Mouse (Mus musculus) liver, adult 2 months (tissue): ENCODE data around the gene Dok3. TPM values are rescaled to one million over a fixed set of nuclear protein-coding genes. Genes with fewer than 3 reads are reported as not detected.

Source experiments
- DNase-seq: peaks from one replicate; pipeline ENCODE4 v3.0.0-alpha.2; 2011; ENCODE audit warnings: low read depth, low spot score; ENCODE audit errors: extremely low read depth
- H3K27ac ChIP-seq: fragments of 200-500 bp; replicated peaks from 2 replicates; pipeline ENCODE4 v1.5.1; 2012; ENCODE audit warnings: low read depth, mild to moderate bottlenecking, control low read depth, inconsistent platforms, low read length; ENCODE audit not compliant: insufficient read depth
- H3K27me3 ChIP-seq: fragments of 200-500 bp; 2 replicates; pipeline ENCODE4 v1.6.1; 2012; ENCODE audit warnings: mild to moderate bottlenecking, moderate library complexity, low read length, inconsistent platforms; ENCODE audit not compliant: control insufficient read depth, insufficient read depth
- H3K36me3 ChIP-seq: fragments of 200-500 bp; 2 replicates; pipeline ENCODE4 v1.6.1; 2012; ENCODE audit warnings: low read length, inconsistent platforms; ENCODE audit not compliant: control insufficient read depth, insufficient read depth
- H3K4me1 ChIP-seq: fragments of 200-500 bp; 2 replicates; pipeline ENCODE4 v1.6.1; 2011; ENCODE audit warnings: low read length; ENCODE audit not compliant: control insufficient read depth, insufficient read depth
- H3K4me3 ChIP-seq: fragments of 200-500 bp; 2 replicates; pipeline ENCODE4 v1.5.1; 2011; ENCODE audit warnings: low read depth, mild to moderate bottlenecking, control low read depth, low read length, moderate library complexity; ENCODE audit not compliant: insufficient read depth
- H3K79me2 ChIP-seq: fragments of 200-500 bp; 2 replicates; pipeline ENCODE4 v1.6.1; 2012; ENCODE audit warnings: inconsistent platforms, mild to moderate bottlenecking, low read length, moderate library complexity; ENCODE audit not compliant: control insufficient read depth, insufficient read depth
- H3K9ac ChIP-seq: fragments of 200-500 bp; 2 replicates; pipeline ENCODE4 v1.6.1; 2012; ENCODE audit warnings: low read depth, mild to moderate bottlenecking, control low read depth, inconsistent platforms, low read length
- CTCF ChIP-seq: fragments of 200-500 bp; IDR thresholded peaks from 2 replicates; pipeline ENCODE4 v1.5.1; 2011; ENCODE audit warnings: low read depth, low read length, control low read depth
- POLR2A ChIP-seq: fragments of 200-500 bp; IDR thresholded peaks from 2 replicates; pipeline ENCODE4 v1.6.1; 2011; ENCODE audit warnings: low read length, control low read depth; ENCODE audit not compliant: insufficient read depth; ENCODE audit errors: extremely low read depth
- WGBS: fragments of 180-500 bp; shearing (Covaris S2); methylation state at CpG from one replicate; pipeline ENCODE4 v1.1.7; 2018; 5-methylcytosine and 5-hydroxymethylcytosine counted together
- polyA plus RNA-seq: library from polyadenylated mRNA; depleted of rRNA; stranded (reverse); fragments of >200 nt; gene quantifications from 2 replicates; pipeline ENCODE4 v1.2.3, GENCODE M21; 2012
- total RNA-seq: library from RNA; depleted of rRNA; stranded (reverse); fragments of >200 nt; gene quantifications from 2 replicates; pipeline ENCODE4 v1.2.3, GENCODE M21; 2014

The Dok3 gene
- total and polyA plus RNA-seq, 2 experiments: 0.46 to 5.2 TPM

DNA sequence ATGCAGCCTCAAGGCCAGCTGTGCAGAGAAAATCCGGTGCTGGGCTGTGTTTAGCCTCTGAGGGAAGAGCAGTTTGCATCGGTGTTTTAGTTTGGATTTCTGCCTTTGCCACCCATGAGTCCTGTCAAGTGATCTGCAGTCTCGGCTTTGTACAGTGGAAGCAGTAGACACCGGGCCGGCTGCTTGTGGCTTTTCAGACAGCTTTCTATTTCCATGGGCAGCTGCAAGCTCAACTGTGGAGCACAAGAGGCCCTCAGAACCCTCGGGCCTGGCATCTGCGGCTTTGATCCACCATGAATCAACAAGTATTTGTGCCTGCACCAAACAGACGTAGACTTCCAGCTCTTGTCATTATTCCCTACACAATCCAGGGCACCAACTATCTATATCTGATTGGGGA is 26.7 kb downstream of the Dok3 start:
- no peaks in the 10 kb centered on the region for H3K4me1 ChIP-seq
- H3K4me3 ChIP-seq: no peak overlapping the region
- no peak overlapping the region for H3K9ac ChIP-seq
- H3K79me2 ChIP-seq: no peaks in the 10 kb centered on the region
- WGBS: 89% methylated on average over 8 of the region's 8 CpGs
- peaks cover 2% of the 10 kb centered on the region; the same call in 1 of the 2 replicates for H3K36me3 ChIP-seq
- TF ChIP-seq POLR2A (no peak), CTCF (no peak)
- no peak overlapping the region for H3K27ac ChIP-seq
- no peak for DNase-seq
- no peaks in the 10 kb centered on the region for H3K27me3 ChIP-seq

DNA sequence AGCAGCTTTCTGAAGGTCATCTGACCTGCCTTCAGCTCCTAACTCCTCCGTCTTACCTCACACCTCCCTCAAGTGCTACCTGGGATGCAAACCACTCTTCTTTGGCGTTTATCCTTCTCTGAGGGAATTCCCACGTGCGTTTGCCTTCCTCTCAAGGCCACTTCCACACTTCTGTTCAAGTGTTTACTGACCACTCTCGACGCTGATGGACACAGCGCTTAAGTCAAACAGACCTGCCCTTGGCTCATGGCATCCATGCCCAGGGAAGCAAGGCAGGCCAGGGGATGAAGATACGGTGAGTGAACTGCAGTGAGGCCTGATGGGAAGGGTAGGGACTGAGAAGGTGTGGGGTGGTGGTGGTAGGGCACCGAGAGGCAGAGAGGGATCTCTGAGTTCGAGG is 28.5 kb downstream of the Dok3 start:
- WGBS: 79% methylated on average over 10 of the region's 10 CpGs
- no peaks in the 10 kb centered on the region for H3K27me3 ChIP-seq
- no peaks in the 10 kb centered on the region for H3K79me2 ChIP-seq
- H3K4me1 ChIP-seq: peaks cover 2% of the 10 kb centered on the region
- H3K9ac ChIP-seq: no peak overlapping the region
- no peak overlapping the region for H3K27ac ChIP-seq
- no peak for DNase-seq
- H3K4me3 ChIP-seq: no peak overlapping the region
- peaks cover 2% of the 10 kb centered on the region; the same call in 1 of the 2 replicates for H3K36me3 ChIP-seq
- no peak for TF ChIP-seq POLR2A
- no peak for TF ChIP-seq CTCF

DNA sequence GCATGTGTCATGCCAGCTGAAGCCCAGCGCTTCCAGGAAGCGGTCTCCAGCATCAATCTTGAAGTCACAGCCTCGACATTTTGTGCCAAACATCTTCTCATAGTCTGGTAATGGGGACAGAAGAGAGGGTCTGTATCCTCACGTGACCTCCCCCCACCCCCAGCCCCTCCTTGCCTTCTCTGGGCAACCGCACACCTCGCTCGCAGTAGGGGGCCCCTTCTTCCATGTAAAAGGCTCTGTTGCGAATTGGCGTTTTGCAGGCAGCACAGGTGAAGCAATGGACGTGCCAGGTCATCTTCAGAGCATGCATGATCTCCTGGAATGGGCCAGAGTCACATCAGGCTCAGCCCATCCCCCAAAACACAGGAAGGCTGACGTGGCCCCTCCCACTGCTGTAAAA is 30.2 kb downstream of the Dok3 start:
- TF ChIP-seq CTCF (no peak), POLR2A (no peak)
- no peak for DNase-seq
- WGBS: 85% methylated on average over 11 of the region's 11 CpGs
- H3K79me2 ChIP-seq: no peaks in the 10 kb centered on the region
- no peak overlapping the region for H3K9ac ChIP-seq
- H3K27me3 ChIP-seq: no peaks in the 10 kb centered on the region
- H3K27ac ChIP-seq: no peak overlapping the region
- peaks cover 3% of the 10 kb centered on the region for H3K4me1 ChIP-seq
- H3K4me3 ChIP-seq: no peak overlapping the region
- no peaks in the 10 kb centered on the region; the same call in 1 of the 2 replicates for H3K36me3 ChIP-seq

DNA sequence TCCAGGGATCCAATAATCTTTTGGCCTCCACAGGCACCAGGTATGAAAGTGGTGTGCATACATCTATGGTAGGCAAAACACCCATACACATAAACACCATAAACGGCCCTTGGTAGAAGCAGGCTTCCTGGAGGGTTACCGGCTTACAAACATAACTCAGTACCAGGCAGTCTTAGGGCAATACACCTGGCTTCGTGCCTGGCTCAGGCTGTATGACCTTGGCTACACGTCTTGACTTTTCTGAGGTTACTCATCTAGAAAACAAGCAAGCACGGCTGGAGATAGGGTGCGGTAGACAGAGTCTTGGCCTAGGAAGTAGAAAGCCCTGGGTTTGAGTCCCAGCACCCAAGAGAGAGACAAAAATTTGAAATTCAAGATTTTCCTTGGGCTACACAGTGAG is 32.4 kb downstream of the Dok3 start:
- Histone ChIP-seq H3K4me1 (peaks cover 3% of the 10 kb centered on the region), H3K27me3 (no peaks in the 10 kb centered on the region), H3K36me3 (no peaks in the 10 kb centered on the region), H3K9ac (no peak overlapping the region), H3K27ac (no peak overlapping the region), H3K79me2 (no peaks in the 10 kb centered on the region), H3K4me3 (no peak overlapping the region)
- no peak for DNase-seq
- no peak for TF ChIP-seq POLR2A
- no peak for TF ChIP-seq CTCF
- WGBS: 87% methylated on average over 6 of the region's 6 CpGs

DNA sequence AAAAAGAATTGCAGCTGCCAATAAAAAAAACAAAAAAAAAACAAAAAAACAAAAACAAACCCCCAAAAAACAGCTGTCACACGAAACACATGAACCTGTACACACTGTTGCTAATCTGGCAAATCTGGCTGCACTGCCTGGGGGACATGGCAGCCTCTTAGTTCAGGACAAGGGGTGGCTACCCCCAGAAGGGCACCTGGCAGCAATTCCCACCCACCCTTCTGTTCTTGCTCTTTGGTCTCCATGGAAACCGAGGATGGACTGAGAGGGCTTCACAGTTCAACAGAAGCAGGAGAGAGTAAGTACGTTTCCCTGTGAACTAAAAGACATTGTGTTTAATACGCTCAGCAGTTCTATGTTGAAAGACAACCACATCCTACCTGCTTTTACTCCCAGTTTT is 33.4 kb downstream of the Dok3 start:
- H3K4me1 ChIP-seq: peaks cover 3% of the 10 kb centered on the region
- no peaks in the 10 kb centered on the region for H3K36me3 ChIP-seq
- no peaks in the 10 kb centered on the region for H3K27me3 ChIP-seq
- whole genome bisulfite sequencing: 68% methylated on average over 4 of the region's 4 CpGs
- H3K9ac ChIP-seq: no peak overlapping the region
- no peak for DNase-seq
- TF ChIP-seq POLR2A: no peak
- TF ChIP-seq CTCF: no peak
- H3K4me3 ChIP-seq: no peak overlapping the region
- no peaks in the 10 kb centered on the region for H3K79me2 ChIP-seq
- no peak overlapping the region for H3K27ac ChIP-seq

DNA sequence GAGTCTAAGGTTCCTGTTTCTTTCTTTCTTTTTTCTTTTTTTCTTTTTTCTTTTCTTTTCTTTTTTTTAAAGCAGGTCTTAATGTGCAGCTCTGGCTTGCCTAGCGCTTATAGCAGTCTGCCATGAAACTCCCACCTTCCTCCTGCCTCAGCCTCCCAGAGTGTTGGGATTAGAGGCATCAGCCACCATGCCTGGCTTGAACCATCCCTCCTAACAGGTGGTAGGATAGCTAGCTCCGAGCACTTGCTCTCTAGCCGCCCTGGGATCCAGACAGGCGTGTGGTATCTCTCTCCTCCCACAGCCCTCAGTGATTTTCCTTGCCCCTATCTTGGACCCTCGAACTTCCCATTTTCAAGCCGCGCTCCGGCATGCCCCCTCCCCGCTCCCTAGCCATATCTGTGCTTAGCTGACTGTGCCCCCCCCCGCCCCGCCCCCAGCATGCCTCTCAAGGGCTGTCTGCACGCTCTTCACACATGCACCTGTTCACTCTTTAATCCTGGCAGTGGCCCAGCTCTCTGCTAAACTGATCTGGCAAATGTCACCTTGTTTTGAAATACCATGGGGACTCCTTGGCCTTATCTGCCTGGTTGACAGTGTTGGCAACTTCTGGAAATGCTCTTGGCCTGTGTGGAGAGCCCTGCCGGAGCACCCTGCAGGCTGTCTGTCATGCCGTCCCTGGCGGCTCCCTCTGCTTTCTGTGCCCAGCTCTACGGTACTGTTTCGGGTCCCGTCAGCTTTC is 34.0 kb downstream of the Dok3 start:
- WGBS: 20% methylated on average over 18 of the region's 18 CpGs
- H3K9ac ChIP-seq: no peak overlapping the region
- no peak overlapping the region for H3K27ac ChIP-seq
- TF ChIP-seq CTCF (0 out of 2 replicates have a peak, but pooled peaks have one; percentile 10), POLR2A (no peak)
- H3K27me3 ChIP-seq: no peaks in the 10 kb centered on the region
- no peaks in the 10 kb centered on the region for H3K79me2 ChIP-seq
- no peaks in the 10 kb centered on the region for H3K36me3 ChIP-seq
- peak; percentile 97 for DNase-seq
- no peak overlapping the region for H3K4me3 ChIP-seq
- H3K4me1 ChIP-seq: peaks cover 3% of the 10 kb centered on the region
